Mouse (Mus musculus) forebrain, postnatal 0 days (tissue): ENCODE results near the gene Hdc. TPM values are rescaled to one million over a fixed set of nuclear protein-coding genes. Genes with fewer than 3 reads are reported as not detected.
A peak's percentile ranks its signal among the peaks of the same experiment; 100 is the strongest.
"Not testable (repeated sequence)": the region's sequence is repeated elsewhere in the genome, so short reads cannot be mapped to it uniquely, and the experiment has no call there.

Experiments
- ATAC-seq: fragments of 200-750 bp; cut with Nextera tagmentation; 2 replicates; pipeline ENCODE4 v1.8.0; 2017; ENCODE audit warnings: mild to moderate bottlenecking, moderate library complexity
- DNase-seq: peaks from one replicate; pipeline ENCODE4 v3.0.0-alpha.2; 2015
- H3K27ac ChIP-seq: fragments of 300-500 bp; sonication (generic); 2 replicates; pipeline ENCODE4 v1.5.1; 2014; ENCODE audit warnings: low read depth, mild to moderate bottlenecking, antibody characterized with exemption, low read length, moderate library complexity, mixed read lengths
- H3K27me3 ChIP-seq: fragments of 300-500 bp; sonication (generic); 2 replicates; pipeline ENCODE4 v1.6.1; 2014; ENCODE audit warnings: mild to moderate bottlenecking, low read length, mixed read lengths; ENCODE audit not compliant: insufficient read depth
- H3K36me3 ChIP-seq: fragments of 300-500 bp; sonication (generic); 2 replicates; pipeline ENCODE4 v1.6.1; 2014; ENCODE audit warnings: mild to moderate bottlenecking, moderate library complexity; ENCODE audit not compliant: insufficient read depth
- H3K4me1 ChIP-seq: fragments of 300-500 bp; sonication (generic); 2 replicates; pipeline ENCODE4 v1.6.1; 2014; ENCODE audit warnings: antibody characterized with exemption; ENCODE audit not compliant: insufficient read depth
- H3K4me2 ChIP-seq: fragments of 300-500 bp; sonication (generic); 2 replicates; pipeline ENCODE4 v1.6.1; 2014; ENCODE audit warnings: low read depth, mild to moderate bottlenecking, moderate library complexity
- H3K4me3 ChIP-seq: fragments of 300-500 bp; sonication (generic); 2 replicates; pipeline ENCODE4 v1.5.1; 2014; ENCODE audit warnings: low read depth, low read length, mixed read lengths
- H3K9ac ChIP-seq: fragments of 300-500 bp; sonication (generic); 2 replicates; pipeline ENCODE4 v1.6.1; 2014; ENCODE audit warnings: mild to moderate bottlenecking
- H3K9me3 ChIP-seq: fragments of 300-500 bp; sonication (generic); 2 replicates; pipeline ENCODE4 v1.6.1; 2016; ENCODE audit warnings: low read length
- CTCF ChIP-seq: sonication (generic); IDR thresholded peaks from 2 replicates; pipeline ENCODE4 v1.5.1; 2016; ENCODE audit warnings: antibody characterized with exemption, control low read depth, low read depth
- WGBS: fragments of 180-500 bp; shearing (Covaris S2); extraction: QIAGEN DNeasy Blood & Tissue Kit; methylation state at CpG from one replicate; pipeline ENCODE4 v1.1.7; 2014; 5-methylcytosine and 5-hydroxymethylcytosine counted together
- polyA plus RNA-seq: library from polyadenylated mRNA; unstranded; fragments of >200 nt; fragmentation: Nextera tagmentation; extraction: Ambion mirVana; gene quantifications from 2 replicates; pipeline ENCODE4 v1.2.1, GENCODE M21; 2015
- total RNA-seq: library from RNA; depleted of rRNA; stranded (reverse); fragments of >200 nt; gene quantifications from 2 replicates; pipeline ENCODE4 v1.2.3, GENCODE M21; 2014

The Hdc gene
- total and polyA plus RNA-seq, 2 experiments from 2014 or later: 5.7 to 7.9 TPM

DNA sequence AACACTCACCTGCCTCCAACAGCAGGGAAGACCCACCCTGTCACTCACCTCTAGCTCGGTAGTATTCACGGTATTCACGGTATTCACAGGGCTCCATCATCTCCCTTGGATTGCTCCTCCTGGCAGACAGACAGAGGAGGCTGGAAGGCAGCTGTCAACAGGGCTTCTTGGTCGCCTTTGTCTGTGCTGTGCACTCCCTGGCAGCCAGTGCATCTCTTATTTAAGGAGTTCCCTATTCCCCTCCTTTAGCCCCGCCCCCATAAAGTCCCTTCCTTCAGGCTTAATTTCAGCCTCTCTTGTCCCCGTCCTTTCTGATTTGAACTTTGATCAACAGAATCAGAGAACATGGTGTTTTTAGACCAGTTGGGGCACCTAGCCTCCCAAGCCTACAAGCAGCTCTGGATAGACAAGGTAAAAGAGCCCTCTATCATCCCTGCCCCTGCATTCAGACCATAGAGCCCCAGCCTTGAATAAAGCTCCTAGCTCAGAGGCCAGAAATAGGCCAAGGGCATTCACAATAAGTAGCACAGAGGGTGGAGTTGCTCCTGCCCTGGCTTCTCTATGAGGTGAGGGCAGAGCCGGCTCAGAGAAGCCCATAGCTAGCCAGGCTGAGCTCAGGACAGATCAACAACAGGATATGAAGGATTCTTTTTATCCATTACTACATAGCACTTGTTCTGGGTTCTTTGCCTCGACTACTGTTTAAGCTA lies 474 bp downstream of the Hdc start:
- 23% methylated on average over 8 of the region's 8 CpGs for WGBS
- Histone ChIP-seq H3K36me3 (no peaks in the 10 kb centered on the region), H3K4me1 (no peaks in the 10 kb centered on the region), H3K4me3 (no peak overlapping the region), H3K27ac (no peak overlapping the region), H3K9me3 (no peaks in the 10 kb centered on the region), H3K9ac (no peak overlapping the region), H3K27me3 (no peaks in the 10 kb centered on the region), H3K4me2 (no peak overlapping the region)
- ATAC-seq: peak; percentile 36
- DNase-seq: no peak
- no peak for TF ChIP-seq CTCF

DNA sequence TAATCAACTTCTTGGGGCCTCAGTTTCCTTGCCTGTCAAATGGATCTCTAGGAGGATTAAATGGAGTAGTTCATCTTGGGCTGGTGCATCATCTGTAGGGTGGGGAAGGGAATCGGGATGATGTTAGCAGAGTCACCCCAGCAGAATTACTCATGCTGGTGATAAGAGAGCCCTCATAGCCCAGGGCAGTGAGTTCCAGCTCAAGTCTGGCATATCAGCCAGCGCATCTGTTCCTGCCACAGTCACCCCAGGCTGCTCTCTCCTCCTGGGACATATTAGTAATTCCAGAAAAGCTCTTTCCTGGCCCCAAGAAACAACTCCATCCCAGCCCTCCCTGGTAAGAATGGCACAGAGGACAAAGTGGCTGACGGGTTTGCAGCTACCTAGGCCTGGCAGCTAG lies 3.7 kb downstream of the Hdc start:
- no peak for DNase-seq
- TF ChIP-seq CTCF: no peak
- ATAC-seq: no peak
- Histone ChIP-seq H3K36me3 (no peaks in the 10 kb centered on the region), H3K9ac (no peak overlapping the region), H3K4me1 (no peaks in the 10 kb centered on the region), H3K4me2 (no peak overlapping the region), H3K9me3 (no peaks in the 10 kb centered on the region), H3K27ac (no peak overlapping the region), H3K4me3 (no peak overlapping the region), H3K27me3 (no peaks in the 10 kb centered on the region)
- WGBS: 95% methylated on average over 3 of the region's 3 CpGs

DNA sequence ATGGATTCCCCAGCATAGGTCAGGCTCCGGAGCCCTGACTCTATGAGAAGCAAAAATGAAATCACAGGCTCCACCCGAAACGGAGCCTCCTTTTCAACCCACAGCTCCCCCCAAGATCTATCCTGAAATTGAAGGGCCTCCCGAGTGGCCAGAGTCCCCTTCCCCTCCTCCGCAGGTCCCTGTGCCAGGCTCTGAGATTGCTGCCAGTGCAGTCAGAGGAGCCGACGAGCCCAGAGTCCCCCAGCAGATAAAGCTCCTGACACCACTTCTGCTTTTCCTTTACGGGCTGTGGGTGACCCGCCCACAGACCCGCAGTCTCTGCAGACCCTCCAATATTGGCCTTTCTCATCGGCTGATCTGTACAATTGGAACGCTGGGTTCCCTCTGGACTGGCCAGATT lies 9.5 kb downstream of the Hdc start:
- not testable (repeated sequence) for H3K4me1 ChIP-seq, DNase-seq, H3K36me3 ChIP-seq, H3K4me3 ChIP-seq, ATAC-seq, H3K9ac ChIP-seq, H3K4me2 ChIP-seq, H3K9me3 ChIP-seq, H3K27ac ChIP-seq, H3K27me3 ChIP-seq
- WGBS: 71% methylated on average over 12 of the region's 12 CpGs

DNA sequence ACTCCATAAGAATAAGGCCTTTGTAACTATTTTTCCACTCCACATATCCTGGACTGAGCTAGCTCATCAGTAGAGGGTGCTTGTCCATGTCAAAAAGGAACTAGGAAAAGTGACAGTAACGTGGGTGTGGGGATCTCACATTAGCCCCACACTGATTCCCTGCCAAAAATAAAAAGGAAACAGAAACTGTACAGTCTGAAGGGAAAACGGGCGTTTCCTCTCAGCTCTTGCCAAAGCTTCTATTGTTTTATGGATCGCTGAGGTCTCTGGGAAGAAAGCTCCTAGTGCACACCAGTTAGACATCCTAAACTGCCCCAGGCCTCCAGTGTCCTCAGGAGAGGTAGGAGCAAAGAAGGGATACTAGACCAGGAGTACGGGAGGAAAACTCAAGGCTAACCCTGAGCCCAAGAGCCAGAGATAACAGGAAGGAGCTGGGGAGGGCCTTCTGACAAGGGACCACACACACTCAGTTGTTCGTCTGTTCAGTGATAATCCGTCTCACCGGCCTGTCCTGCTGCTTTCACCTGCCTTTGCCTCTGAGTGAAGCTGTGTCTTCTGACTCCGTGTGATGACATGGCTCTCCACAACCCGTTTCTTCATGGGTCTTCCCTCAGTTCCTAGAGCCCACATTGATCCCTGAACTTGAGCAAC lies 11.4 kb downstream of the Hdc start:
- Histone ChIP-seq H3K4me3 (no peak overlapping the region), H3K36me3 (no peaks in the 10 kb centered on the region), H3K4me1 (no peaks in the 10 kb centered on the region), H3K9me3 (no peaks in the 10 kb centered on the region), H3K27ac (no peak overlapping the region), H3K9ac (no peak overlapping the region), H3K4me2 (no peak overlapping the region), H3K27me3 (no peaks in the 10 kb centered on the region)
- ATAC-seq: no peak
- DNase-seq: no peak
- TF ChIP-seq CTCF: no peak
- 72% methylated on average over 10 of the region's 10 CpGs for WGBS

DNA sequence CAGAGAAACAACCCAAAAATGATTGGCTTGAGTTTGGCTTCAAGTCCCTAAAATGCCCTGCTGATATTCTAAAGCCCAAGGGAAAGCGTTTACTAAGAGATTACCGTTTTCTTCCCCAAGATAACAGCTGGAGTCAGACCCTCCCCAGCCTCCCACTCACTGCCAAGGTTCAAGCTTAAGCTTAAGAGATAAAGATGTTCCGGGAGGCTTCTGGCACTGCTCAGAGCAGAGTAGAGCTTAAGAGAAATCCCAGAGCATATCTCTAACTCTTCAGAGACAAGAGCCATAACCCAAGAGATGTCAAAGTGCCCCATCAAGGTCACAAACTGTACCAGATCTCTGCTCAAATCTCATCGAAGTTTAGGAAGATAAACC lies 12.4 kb downstream of the Hdc start:
- no peak for DNase-seq
- no peak overlapping the region for H3K27ac ChIP-seq
- WGBS: 78% methylated on average over 4 of the region's 4 CpGs
- no peaks in the 10 kb centered on the region for H3K27me3 ChIP-seq
- ATAC-seq: no peak
- no peak for TF ChIP-seq CTCF
- no peak overlapping the region for H3K4me3 ChIP-seq
- no peaks in the 10 kb centered on the region for H3K36me3 ChIP-seq
- no peaks in the 10 kb centered on the region for H3K9me3 ChIP-seq
- no peak overlapping the region for H3K9ac ChIP-seq
- no peak overlapping the region for H3K4me2 ChIP-seq
- H3K4me1 ChIP-seq: no peaks in the 10 kb centered on the region

DNA sequence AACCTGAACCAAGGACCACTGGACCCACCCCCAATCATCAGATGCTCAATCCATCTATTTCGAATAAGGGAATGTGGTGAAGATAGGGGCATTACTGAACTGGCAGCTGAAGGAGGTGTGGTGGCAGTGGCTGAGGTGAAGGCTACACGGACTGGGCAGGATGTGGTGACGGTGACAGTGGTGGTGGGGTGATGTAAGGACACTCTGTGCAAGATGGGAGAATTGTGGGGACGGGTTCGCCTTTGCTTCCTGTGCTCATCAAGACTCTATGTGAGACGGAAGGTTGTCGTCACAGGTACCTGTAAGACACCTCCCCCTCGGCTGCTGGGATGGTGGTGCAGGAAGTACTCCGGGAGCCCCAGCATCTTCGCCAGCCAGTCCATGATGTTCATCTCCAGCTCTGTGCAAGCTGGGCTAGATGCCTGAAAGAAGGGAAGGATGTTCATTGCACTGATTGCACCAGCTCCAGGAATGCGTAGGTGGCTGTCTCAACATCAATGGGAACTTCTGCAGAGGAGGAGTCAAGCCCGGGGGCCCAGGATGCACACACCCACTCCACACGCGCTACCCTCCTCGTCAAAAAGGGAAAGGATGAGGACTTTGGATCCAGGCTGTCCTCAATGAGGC lies 12.9 kb downstream of the Hdc start:
- no peak overlapping the region for H3K27ac ChIP-seq
- H3K9me3 ChIP-seq: no peaks in the 10 kb centered on the region
- no peak overlapping the region for H3K4me3 ChIP-seq
- H3K4me2 ChIP-seq: no peak overlapping the region
- ATAC-seq (no peak), DNase-seq (no peak)
- H3K36me3 ChIP-seq: no peaks in the 10 kb centered on the region
- 88% methylated on average over 15 of the region's 15 CpGs for WGBS
- TF ChIP-seq CTCF: no peak
- H3K9ac ChIP-seq: no peak overlapping the region
- no peaks in the 10 kb centered on the region for H3K27me3 ChIP-seq
- no peaks in the 10 kb centered on the region for H3K4me1 ChIP-seq

DNA sequence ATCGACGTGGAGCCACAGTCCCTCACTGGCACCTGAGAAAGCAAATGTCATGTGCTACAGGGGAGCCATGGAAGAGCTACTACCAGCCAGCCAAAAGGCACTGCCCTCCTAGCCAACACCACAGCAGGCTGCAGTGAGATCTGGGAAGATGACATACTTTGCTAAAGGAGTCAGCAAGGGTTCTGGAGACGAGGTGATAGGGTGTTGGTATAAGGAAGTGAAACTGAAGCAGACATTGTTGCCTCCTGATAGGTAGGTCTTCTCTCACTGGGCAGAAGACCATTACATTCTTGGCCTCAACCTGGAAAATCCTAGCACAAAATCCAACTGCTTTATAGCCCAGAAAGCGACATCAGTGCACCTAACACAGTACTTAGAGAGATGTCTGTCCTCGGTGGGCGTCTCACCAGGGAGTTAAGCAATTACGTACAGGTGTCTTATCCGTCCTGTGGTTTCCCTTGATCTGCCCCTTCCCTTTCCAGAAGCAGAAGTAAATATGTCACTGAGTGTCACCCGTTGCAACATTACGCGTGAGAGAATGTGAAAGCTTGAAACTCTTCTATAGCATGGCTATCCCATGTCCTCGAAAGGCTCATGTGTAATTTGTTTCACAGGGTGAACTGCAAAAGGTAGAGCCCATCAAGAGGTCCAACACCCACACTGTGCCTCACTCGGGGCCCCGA lies 17.0 kb downstream of the Hdc start:
- Histone ChIP-seq H3K27ac (no peak overlapping the region), H3K9ac (no peak overlapping the region), H3K9me3 (no peaks in the 10 kb centered on the region), H3K4me3 (no peak overlapping the region), H3K4me2 (no peak overlapping the region), H3K27me3 (no peaks in the 10 kb centered on the region), H3K4me1 (no peaks in the 10 kb centered on the region), H3K36me3 (no peaks in the 10 kb centered on the region)
- ATAC-seq (no peak), DNase-seq (no peak)
- WGBS: 92% methylated on average over 14 of the region's 14 CpGs
- no peak for TF ChIP-seq CTCF
